Comparison of ENCODE assay signal across 8 mouse cellular contexts in the genomic region with DNA sequence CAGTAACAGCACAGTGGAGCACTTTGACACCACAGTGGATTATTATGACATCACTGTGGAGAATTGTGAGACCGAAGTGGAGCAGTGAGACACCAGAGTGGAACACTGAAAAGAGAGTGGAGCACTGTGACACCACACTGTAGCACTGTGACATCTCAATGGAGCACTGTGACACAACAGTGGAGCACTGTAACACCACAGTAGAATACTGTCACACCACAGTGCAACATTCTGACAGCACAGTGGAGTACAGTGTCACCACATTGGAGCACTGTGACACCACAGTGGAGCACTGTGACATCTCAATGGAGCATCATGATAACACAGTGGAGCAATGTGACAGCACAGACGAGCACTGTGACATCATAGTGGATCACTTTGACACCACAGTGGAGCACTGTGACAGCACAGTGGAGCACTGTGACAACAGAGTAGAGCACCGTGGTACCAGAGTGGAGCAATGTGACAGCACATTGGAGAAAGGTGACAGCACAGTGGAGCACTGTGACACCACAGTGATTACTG.
DNase-seq lines count a peak whose midpoint lies in the region; ATAC-seq and TF ChIP-seq lines count a peak whose summit lies in the region.

No protein-coding gene starts in this region.

- no peak overlapping the region for H3K4me3 ChIP-seq in forebrain, embryonic 16.5 days (replicated peaks; ENCODE audit: low read length)
- H3K4me3 ChIP-seq in liver, embryonic 14.5 days (ENCODE audit: insufficient read depth in 1 of 2, low read depth in 2 of 2, low read length in 2 of 2) = no peak overlapping the region

- H3K4me1 ChIP-seq in forebrain, embryonic 16.5 days (replicated peaks; ENCODE audit: control insufficient read depth, insufficient read depth, low read length) = no peaks in the 10 kb centered on the region
- no peaks in the 10 kb centered on the region for H3K4me1 ChIP-seq in liver, embryonic 14.5 days (replicated peaks; ENCODE audit: control insufficient read depth in 2 of 2, insufficient read depth in 2 of 2, low read length in 1 of 2)

- peak; percentile 26; the same call in 1 of the 2 replicates for ATAC-seq in forebrain, embryonic 16.5 days
- ATAC-seq in liver, embryonic 14.5 days (ENCODE audit: insufficient read depth) = 0 out of 2 replicates have a peak, but pooled peaks have one; percentile 5
- ATAC-seq in frontal cortex, adult (ENCODE audit: low TSS enrichment) = no peak

- TF ChIP-seq CTCF in liver, embryonic 14.5 days (IDR thresholded peaks at IDR 0.05; ENCODE audit: low read depth) = no peak

- TF ChIP-seq EP300 in liver, embryonic 14.5 days (IDR thresholded peaks at IDR 0.05; ENCODE audit: low read depth) = no peak

- peak; percentile 7 for DNase-seq in kidney, postnatal 10 days
- no peak for DNase-seq in kidney, adult 8-10 months
- DNase-seq in ZHBTc4 (ENCODE audit: low read depth, low spot score) = peak; percentile 40
- no peak for DNase-seq in liver, embryonic 14.5 days (ENCODE audit: low read depth in 3 of 3, low spot score in 3 of 3)
- no peak for DNase-seq in natural killer cell, adult 2 months (ENCODE audit: low spot score in 2 of 2)
- no peak for DNase-seq in yolk sac, embryonic 10.5 days (ENCODE audit: low spot score)

- H3K27ac ChIP-seq in forebrain, embryonic 16.5 days (ENCODE audit: low read length) = no peak overlapping the region
- no peak overlapping the region for H3K27ac ChIP-seq in liver, embryonic 14.5 days

- no peaks in the 10 kb centered on the region for H3K36me3 ChIP-seq in forebrain, embryonic 16.5 days (ENCODE audit: control insufficient read depth, insufficient read depth)
- no peaks in the 10 kb centered on the region for H3K36me3 ChIP-seq in liver, embryonic 14.5 days (replicated peaks; ENCODE audit: control insufficient read depth, insufficient read depth, low read depth)

- H3K4me2 ChIP-seq in forebrain, embryonic 16.5 days (ENCODE audit: low read length) = no peak overlapping the region
- no peak overlapping the region for H3K4me2 ChIP-seq in liver, embryonic 14.5 days (ENCODE audit: low read depth)

- H3K9ac ChIP-seq in forebrain, embryonic 16.5 days (replicated peaks; ENCODE audit: low read depth, low read length) = no peak overlapping the region
- no peak overlapping the region for H3K9ac ChIP-seq in liver, embryonic 14.5 days (replicated peaks)

- 69% methylated on average over 3 of the region's 3 CpGs for WGBS in forebrain, embryonic 16.5 days
- 42% methylated on average over 3 of the region's 3 CpGs for WGBS in liver, embryonic 14.5 days (ENCODE audit: insufficient replicate concordance)

- peaks cover 69% of the 10 kb centered on the region for H3K9me3 ChIP-seq in forebrain, embryonic 16.5 days (ENCODE audit: control insufficient read depth, low read length)
- peaks cover 17% of the 10 kb centered on the region for H3K9me3 ChIP-seq in liver, embryonic 14.5 days (ENCODE audit: control insufficient read depth, low read length)

- H3K27me3 ChIP-seq in forebrain, embryonic 16.5 days (replicated peaks; ENCODE audit: control insufficient read depth, insufficient read depth, low read length) = no peaks in the 10 kb centered on the region
- H3K27me3 ChIP-seq in liver, embryonic 14.5 days (ENCODE audit: control insufficient read depth, insufficient read depth, low read length) = no peaks in the 10 kb centered on the region

Comparison
In these comparisons a context has a peak if more than half of its experiments do, and no peak if none do; other contexts are left out.
1. DNase-seq: peak in kidney, postnatal 10 days (single experiment) and ZHBTc4 (single experiment); none in kidney, adult 8-10 months (0 of 2), liver, embryonic 14.5 days (0 of 3), natural killer cell, adult 2 months (0 of 2) and yolk sac, embryonic 10.5 days (single experiment).